Mouse (Mus musculus): ENCODE results near the gene Tpp2. TPM values are rescaled to one million over a fixed set of nuclear protein-coding genes. Genes with fewer than 3 reads are reported as not detected.

The Tpp2 gene
- polyA plus RNA-seq, 1 experiment from 2014 or later = 18.8 TPM

DNA sequence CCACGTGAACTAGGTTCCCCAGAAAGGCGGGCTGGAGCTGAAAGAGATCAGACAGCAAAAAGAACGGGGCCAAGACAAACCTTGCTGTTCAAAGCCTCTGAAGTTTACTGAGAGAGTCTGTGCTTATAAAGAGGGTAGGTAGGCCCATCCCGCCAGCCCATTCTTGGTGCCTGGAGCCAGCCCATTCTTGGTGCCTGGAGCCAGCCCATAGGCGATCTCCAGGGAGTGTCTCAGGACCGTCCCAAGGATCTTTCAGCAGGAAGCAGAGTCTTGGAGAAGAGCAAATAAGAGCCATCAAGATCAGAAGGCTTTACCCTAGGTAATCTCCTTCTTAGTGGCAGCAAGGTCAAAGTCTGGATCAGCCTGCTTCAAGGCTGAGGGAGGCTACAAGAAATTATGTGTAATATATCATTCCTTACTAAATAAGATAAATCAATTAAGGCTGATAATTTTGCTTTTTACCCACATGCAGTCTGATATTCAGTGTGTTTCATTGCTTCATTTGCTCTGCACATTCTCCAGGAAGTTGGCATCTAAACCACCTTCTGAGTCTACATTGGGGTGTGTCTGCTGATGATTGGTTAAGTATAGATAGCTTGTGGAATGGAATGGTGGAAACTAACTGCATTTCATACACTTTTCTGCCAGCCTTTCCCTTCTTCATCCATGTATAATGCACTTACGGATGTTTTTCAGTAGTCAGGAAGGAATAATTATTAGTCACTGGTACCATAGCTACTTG lies 8.2 kb downstream of the Tpp2 start:
- WGBS = 63% methylated on average over 7 of the region's 7 CpGs
- peak overlapping the region; percentile 13; the same call in 1 of the 2 replicates for H3K4me2 ChIP-seq (replicated peaks; ENCODE audit: low read depth)
- no peaks in the 10 kb centered on the region for H3K4me1 ChIP-seq (replicated peaks; ENCODE audit: control insufficient read depth, insufficient read depth, low read length)
- H3K4me3 ChIP-seq (ENCODE audit: low read depth, low read length) = no peak overlapping the region
- peak overlapping the region; percentile 15; the same call in 1 of the 2 replicates for H3K27ac ChIP-seq (ENCODE audit: low read depth, low read length)
- H3K27me3 ChIP-seq (replicated peaks; ENCODE audit: control insufficient read depth, insufficient read depth, low read length) = no peaks in the 10 kb centered on the region
- no peaks in the 10 kb centered on the region for H3K9me3 ChIP-seq (ENCODE audit: control insufficient read depth)
- ATAC-seq = 0 out of 2 replicates have a peak, but pooled peaks have one; percentile 38
- peaks cover 20% of the 10 kb centered on the region for H3K36me3 ChIP-seq (ENCODE audit: control insufficient read depth, insufficient read depth)
- no peak for TF ChIP-seq CTCF (IDR thresholded peaks at IDR 0.05; ENCODE audit: low read depth)
- H3K9ac ChIP-seq (ENCODE audit: low read depth, low read length) = no peak overlapping the region

DNA sequence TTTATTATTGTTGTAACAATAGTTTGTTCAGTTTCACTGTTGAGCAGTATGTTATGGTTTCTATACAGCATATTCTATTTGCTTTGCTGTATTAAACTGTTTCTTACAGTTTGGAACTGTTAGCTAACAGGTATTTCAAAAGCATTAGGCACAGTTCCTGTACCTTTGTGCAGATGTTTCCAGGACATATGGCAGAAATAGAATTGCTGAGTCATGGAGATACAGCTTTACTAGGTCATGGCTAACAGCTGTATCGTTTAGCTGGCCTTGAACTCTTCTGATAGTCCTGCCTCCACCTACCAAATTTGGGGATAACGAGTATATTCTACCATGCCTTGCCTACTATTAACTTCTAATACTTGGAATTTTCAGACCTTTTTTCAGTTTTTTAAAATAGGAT lies 9.4 kb downstream of the Tpp2 start:
- WGBS = 69% methylated on average over 2 of the region's 2 CpGs
- Histone ChIP-seq H3K4me3 (ENCODE audit: low read depth, low read length) (no peak overlapping the region), H3K4me1 (replicated peaks; ENCODE audit: control insufficient read depth, insufficient read depth, low read length) (no peaks in the 10 kb centered on the region), H3K9me3 (ENCODE audit: control insufficient read depth) (no peaks in the 10 kb centered on the region), H3K4me2 (replicated peaks; ENCODE audit: low read depth) (no peak overlapping the region), H3K36me3 (ENCODE audit: control insufficient read depth, insufficient read depth) (peaks cover 20% of the 10 kb centered on the region), H3K27ac (ENCODE audit: low read depth, low read length) (no peak overlapping the region), H3K27me3 (replicated peaks; ENCODE audit: control insufficient read depth, insufficient read depth, low read length) (no peaks in the 10 kb centered on the region), H3K9ac (ENCODE audit: low read depth, low read length) (no peak overlapping the region)
- ATAC-seq = no peak
- TF ChIP-seq CTCF (IDR thresholded peaks at IDR 0.05; ENCODE audit: low read depth) = no peak

GRCm38 (mm10) chr1:43953679-43954078 lies 20.2 kb downstream of the Tpp2 start:
- no peak for ATAC-seq
- TF ChIP-seq CTCF (IDR thresholded peaks at IDR 0.05; ENCODE audit: low read depth) = no peak
- no peak overlapping the region for H3K9ac ChIP-seq (ENCODE audit: low read depth, low read length)
- H3K4me3 ChIP-seq (ENCODE audit: low read depth, low read length) = no peak overlapping the region
- no peaks in the 10 kb centered on the region for H3K9me3 ChIP-seq (ENCODE audit: control insufficient read depth)
- no peaks in the 10 kb centered on the region for H3K27me3 ChIP-seq (replicated peaks; ENCODE audit: control insufficient read depth, insufficient read depth, low read length)
- H3K36me3 ChIP-seq (ENCODE audit: control insufficient read depth, insufficient read depth) = peaks cover 38% of the 10 kb centered on the region
- H3K4me2 ChIP-seq (replicated peaks; ENCODE audit: low read depth) = no peak overlapping the region
- WGBS = 80% methylated on average over 3 of the region's 3 CpGs
- no peaks in the 10 kb centered on the region for H3K4me1 ChIP-seq (replicated peaks; ENCODE audit: control insufficient read depth, insufficient read depth, low read length)
- H3K27ac ChIP-seq (ENCODE audit: low read depth, low read length) = no peak overlapping the region

GRCm38 (mm10) chr1:43964381-43964780 lies 30.9 kb downstream of the Tpp2 start:
- Histone ChIP-seq H3K4me2 (replicated peaks; ENCODE audit: low read depth) (no peak overlapping the region), H3K27ac (ENCODE audit: low read depth, low read length) (no peak overlapping the region), H3K9me3 (ENCODE audit: control insufficient read depth) (no peaks in the 10 kb centered on the region), H3K36me3 (ENCODE audit: control insufficient read depth, insufficient read depth) (peaks cover 36% of the 10 kb centered on the region), H3K4me3 (ENCODE audit: low read depth, low read length) (no peak overlapping the region), H3K27me3 (replicated peaks; ENCODE audit: control insufficient read depth, insufficient read depth, low read length) (no peaks in the 10 kb centered on the region), H3K4me1 (replicated peaks; ENCODE audit: control insufficient read depth, insufficient read depth, low read length) (no peaks in the 10 kb centered on the region), H3K9ac (ENCODE audit: low read depth, low read length) (no peak overlapping the region)
- TF ChIP-seq CTCF (IDR thresholded peaks at IDR 0.05; ENCODE audit: low read depth) = no peak
- 80% methylated on average over 4 of the region's 4 CpGs for WGBS
- no peak for ATAC-seq

DNA sequence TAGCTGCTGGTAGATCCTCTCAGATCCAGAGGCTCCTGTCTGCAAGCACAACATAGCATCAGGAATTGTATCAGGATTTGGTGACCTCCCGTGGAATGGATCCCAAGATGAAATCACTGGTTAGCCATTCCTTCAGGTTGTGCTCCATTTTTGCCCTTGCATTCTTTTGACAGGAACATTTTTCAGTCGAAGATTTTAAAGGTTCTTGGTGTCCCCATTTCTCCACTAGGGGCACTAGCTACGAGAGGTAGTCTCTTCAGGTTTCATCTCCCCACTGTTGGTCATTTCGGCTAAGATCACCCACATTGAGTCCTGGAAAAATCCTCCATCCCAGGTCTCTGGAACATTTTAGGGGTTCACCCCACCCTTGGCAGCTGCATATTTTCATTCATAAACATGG lies 33.3 kb downstream of the Tpp2 start:
- H3K4me2 ChIP-seq (replicated peaks; ENCODE audit: low read depth) = no peak overlapping the region
- H3K9ac ChIP-seq (ENCODE audit: low read depth, low read length) = no peak overlapping the region
- H3K4me1 ChIP-seq (replicated peaks; ENCODE audit: control insufficient read depth, insufficient read depth, low read length) = no peaks in the 10 kb centered on the region
- peaks cover 35% of the 10 kb centered on the region for H3K36me3 ChIP-seq (ENCODE audit: control insufficient read depth, insufficient read depth)
- ATAC-seq = no peak
- no peak overlapping the region for H3K27ac ChIP-seq (ENCODE audit: low read depth, low read length)
- WGBS = 90% methylated on average over 4 of the region's 4 CpGs
- H3K4me3 ChIP-seq (ENCODE audit: low read depth, low read length) = no peak overlapping the region
- peak; percentile 52 for TF ChIP-seq CTCF (IDR thresholded peaks at IDR 0.05; ENCODE audit: low read depth)
- no peaks in the 10 kb centered on the region for H3K27me3 ChIP-seq (replicated peaks; ENCODE audit: control insufficient read depth, insufficient read depth, low read length)
- H3K9me3 ChIP-seq (ENCODE audit: control insufficient read depth) = no peaks in the 10 kb centered on the region

- H3K9ac ChIP-seq (ENCODE audit: low read depth, low read length) = no peak overlapping the region
- TF ChIP-seq CTCF (IDR thresholded peaks at IDR 0.05; ENCODE audit: low read depth) = no peak
- no peaks in the 10 kb centered on the region for H3K9me3 ChIP-seq (ENCODE audit: control insufficient read depth)
- no peaks in the 10 kb centered on the region for H3K4me1 ChIP-seq (replicated peaks; ENCODE audit: control insufficient read depth, insufficient read depth, low read length)
- H3K27me3 ChIP-seq (replicated peaks; ENCODE audit: control insufficient read depth, insufficient read depth, low read length) = no peaks in the 10 kb centered on the region
- no peak overlapping the region for H3K27ac ChIP-seq (ENCODE audit: low read depth, low read length)
- whole genome bisulfite sequencing = 62% methylated on average over 3 of the region's 3 CpGs
- H3K36me3 ChIP-seq (ENCODE audit: control insufficient read depth, insufficient read depth) = peaks cover 38% of the 10 kb centered on the region
- H3K4me2 ChIP-seq (replicated peaks; ENCODE audit: low read depth) = no peak overlapping the region
- no peak overlapping the region for H3K4me3 ChIP-seq (ENCODE audit: low read depth, low read length)
- no peak for ATAC-seq
Observed at GRCm38 (mm10) chr1:43969361-43969760, 35.9 kb downstream of the Tpp2 start.

All from intestine, postnatal 0 days (tissue).